Mouse (Mus musculus) NIH3T3 (cell line): ENCODE measurements around the gene Sipa1l3.

Experiments used
- DNase-seq: peaks from one replicate; pipeline ENCODE4 v3.0.0-alpha.2; 2012; ENCODE audit warnings: low read depth

Sipa1l3 gene

GRCm38 (mm10) chr7:29336795-29337319 lies 181.6 kb downstream of the Sipa1l3 start:
- no peak for DNase-seq

GRCm38 (mm10) chr7:29335841-29336671 lies 182.4 kb downstream of the Sipa1l3 start:
- DNase-seq = peak; percentile 39

- DNase-seq = no peak
Observed at GRCm38 (mm10) chr7:29335276-29335675, 183.2 kb downstream of the Sipa1l3 start.

GRCm38 (mm10) chr7:29334156-29334555 lies 184.3 kb downstream of the Sipa1l3 start:
- DNase-seq = peak; percentile 17

- no peak for DNase-seq
Observed at GRCm38 (mm10) chr7:29328984-29329383, 189.5 kb downstream of the Sipa1l3 start.

GRCm38 (mm10) chr7:29327087-29327486 lies 191.4 kb downstream of the Sipa1l3 start:
- no peak for DNase-seq

- DNase-seq = peak; percentile 22
Observed at GRCm38 (mm10) chr7:29319337-29320307, 198.8 kb downstream of the Sipa1l3 start.

GRCm38 (mm10) chr7:29318115-29318911 lies 200.1 kb downstream of the Sipa1l3 start:
- peak; percentile 18 for DNase-seq

GRCm38 (mm10) chr7:29317558-29317957 lies 200.9 kb downstream of the Sipa1l3 start:
- DNase-seq = peak; percentile 20

GRCm38 (mm10) chr7:29316976-29317375 lies 201.5 kb downstream of the Sipa1l3 start:
- peak; percentile 70 for DNase-seq

- DNase-seq = no peak
Observed at GRCm38 (mm10) chr7:29316137-29316734, 202.2 kb downstream of the Sipa1l3 start.

- no peak for DNase-seq
Observed at GRCm38 (mm10) chr7:29314844-29315628, 203.4 kb downstream of the Sipa1l3 start.

- DNase-seq = no peak
Observed at GRCm38 (mm10) chr7:29313572-29314261, 204.7 kb downstream of the Sipa1l3 start.

- no peak for DNase-seq
Observed at GRCm38 (mm10) chr7:29313051-29313450, 205.4 kb downstream of the Sipa1l3 start.

- DNase-seq = no peak
Observed at GRCm38 (mm10) chr7:29309749-29310148, 208.7 kb downstream of the Sipa1l3 start.

- no peak for DNase-seq
Observed at GRCm38 (mm10) chr7:29309221-29309721, 209.2 kb downstream of the Sipa1l3 start.

- DNase-seq = peak; percentile 95
Observed at GRCm38 (mm10) chr7:29307350-29308104, 210.9 kb downstream of the Sipa1l3 start.

- peak; percentile 75 for DNase-seq
Observed at GRCm38 (mm10) chr7:29306619-29307018, 211.8 kb downstream of the Sipa1l3 start.

- DNase-seq = no peak
Observed at GRCm38 (mm10) chr7:29306108-29306507, 212.3 kb downstream of the Sipa1l3 start.
